Mouse (Mus musculus) cerebellum, adult 18-20 months (tissue): Measurements from ENCODE around the gene Aip.
A peak's percentile ranks its signal among the peaks of the same experiment; 100 is the strongest.

ENCODE experiments used
- DNase-seq, 2 experiments: peaks; one replicate each; pipeline ENCODE4 v3.0.0; 2021

The Aip gene

GRCm38 (mm10) chr19:4125741-4126696 lies at the start of gene Aip:
Gene Aip (minus strand): TSS chr19:4125858.
- DNase-seq, result peak; percentile 98 to 100

DNA sequence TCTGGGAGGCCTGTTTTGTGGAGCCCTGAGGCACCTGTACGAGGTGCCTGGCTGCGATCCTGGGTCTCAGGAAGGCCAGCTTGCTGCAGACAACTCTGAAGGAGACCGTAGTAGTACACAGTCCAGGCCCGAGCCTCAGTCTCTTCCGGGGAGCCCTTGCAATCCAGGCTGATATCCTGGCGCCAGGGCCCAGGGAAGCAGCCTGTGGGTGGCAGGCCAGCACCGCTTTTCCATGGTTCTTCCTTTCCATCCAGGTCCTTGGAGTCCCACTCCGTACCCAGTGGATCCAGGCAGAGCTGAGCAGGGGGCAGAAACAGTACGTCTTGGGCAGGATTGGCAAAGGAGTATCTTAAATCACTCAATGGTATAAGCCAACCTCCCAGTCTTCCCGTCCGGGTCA lies 47.3 kb upstream of the Aip start:
- DNase-seq, result no peak

- no peak for DNase-seq
Observed at GRCm38 (mm10) chr19:4171393-4172290, 46.0 kb upstream of the Aip start.

GRCm38 (mm10) chr19:4170723-4171392 lies 45.2 kb upstream of the Aip start:
- DNase-seq, result peak in 1 of 2 experiments; percentile 15

- DNase-seq, result peak; percentile 64 to 71
Observed at GRCm38 (mm10) chr19:4169810-4170209, 44.2 kb upstream of the Aip start.

GRCm38 (mm10) chr19:4169378-4169784 lies 43.7 kb upstream of the Aip start:
- peak; percentile 99 to 100 for DNase-seq

GRCm38 (mm10) chr19:4166678-4167476 lies 41.2 kb upstream of the Aip start:
- peak in 1 of 2 experiments; percentile 10 for DNase-seq

- DNase-seq, result no peak
Observed at GRCm38 (mm10) chr19:4164721-4165120, 39.1 kb upstream of the Aip start.

DNA sequence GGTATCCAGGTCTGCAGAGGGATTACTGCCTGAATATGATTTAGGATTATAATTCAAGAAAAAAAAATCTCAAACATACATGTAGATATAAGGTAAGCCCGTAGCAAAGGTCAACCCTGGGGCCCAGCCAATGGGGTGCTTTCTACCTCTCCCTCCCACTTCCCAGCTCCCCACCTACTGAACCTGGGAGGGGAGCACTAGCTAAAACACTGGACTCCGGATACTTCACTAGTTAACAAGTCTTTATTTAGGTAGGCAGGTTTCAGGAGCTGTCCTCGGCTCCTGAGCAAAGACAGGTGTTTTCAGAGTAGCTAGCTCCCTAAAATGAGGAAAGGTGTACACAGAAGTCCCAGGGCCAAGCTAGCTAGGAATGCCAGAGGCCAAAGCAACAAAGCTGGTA lies 38.4 kb upstream of the Aip start:
- DNase-seq, result no peak

DNA sequence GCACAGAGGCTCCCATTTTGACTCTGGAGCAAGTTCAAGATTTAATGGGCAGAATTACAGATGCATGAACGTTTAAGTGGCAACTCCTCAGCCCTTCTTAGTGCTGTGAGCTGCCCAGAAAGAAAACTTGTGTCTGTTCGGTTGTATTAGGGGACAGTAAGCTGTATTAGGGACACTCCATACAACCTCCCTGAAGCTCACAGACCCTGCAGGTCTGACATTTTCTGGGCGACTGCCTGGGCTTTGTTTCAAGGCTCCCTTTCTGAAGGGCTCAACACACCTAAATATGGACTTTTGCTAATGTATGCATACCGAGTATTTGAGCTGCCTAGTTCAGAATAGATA lies 37.9 kb upstream of the Aip start:
- DNase-seq, result no peak

- peak; percentile 97 to 98 for DNase-seq
Observed at GRCm38 (mm10) chr19:4162646-4163542, 37.2 kb upstream of the Aip start, which contains the start of gene Rps6kb2. Gene Rps6kb2 (minus strand): TSS chr19:4163354.

DNA sequence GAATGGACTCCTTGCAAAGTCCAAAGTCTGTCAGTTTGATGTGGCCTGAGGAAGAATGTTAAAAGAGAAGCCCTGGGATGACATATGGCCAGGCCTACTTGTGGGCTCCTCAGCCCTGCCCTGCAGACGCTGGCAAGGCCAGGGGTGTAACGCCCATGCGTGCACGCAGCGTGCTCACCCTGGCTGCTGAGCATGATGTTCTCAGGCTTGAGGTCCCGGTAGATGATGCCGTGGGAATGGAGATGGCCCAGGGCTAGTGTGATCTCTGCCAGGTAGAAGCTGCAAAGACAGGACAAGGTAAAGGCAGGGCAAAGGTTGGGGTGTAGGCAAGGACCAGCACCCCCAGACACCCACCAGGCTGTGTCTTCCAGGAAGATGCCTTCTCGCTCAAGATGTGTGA lies 33.4 kb upstream of the Aip start:
- no peak for DNase-seq

DNA sequence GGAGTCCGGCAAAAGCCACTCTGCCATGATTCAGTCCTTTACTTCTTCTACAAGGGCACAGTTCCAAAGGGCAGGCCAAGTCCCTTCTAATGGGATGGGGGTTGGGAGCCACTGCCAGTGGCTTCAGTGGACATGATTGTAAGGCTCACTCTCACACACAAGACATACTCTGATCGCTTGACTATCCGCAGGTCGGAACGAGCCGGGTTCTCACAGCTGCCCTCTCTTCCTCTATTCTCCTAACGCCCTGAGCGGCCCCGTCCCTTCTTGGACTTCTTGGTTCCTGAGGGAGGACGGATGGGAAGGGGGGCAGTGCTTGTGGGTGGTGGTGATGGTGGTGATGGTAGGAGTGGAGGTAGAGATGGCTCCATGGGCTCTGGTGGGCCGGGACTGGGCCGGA lies 31.1 kb upstream of the Aip start:
- peak in 1 of 2 experiments; percentile 6 for DNase-seq

DNA sequence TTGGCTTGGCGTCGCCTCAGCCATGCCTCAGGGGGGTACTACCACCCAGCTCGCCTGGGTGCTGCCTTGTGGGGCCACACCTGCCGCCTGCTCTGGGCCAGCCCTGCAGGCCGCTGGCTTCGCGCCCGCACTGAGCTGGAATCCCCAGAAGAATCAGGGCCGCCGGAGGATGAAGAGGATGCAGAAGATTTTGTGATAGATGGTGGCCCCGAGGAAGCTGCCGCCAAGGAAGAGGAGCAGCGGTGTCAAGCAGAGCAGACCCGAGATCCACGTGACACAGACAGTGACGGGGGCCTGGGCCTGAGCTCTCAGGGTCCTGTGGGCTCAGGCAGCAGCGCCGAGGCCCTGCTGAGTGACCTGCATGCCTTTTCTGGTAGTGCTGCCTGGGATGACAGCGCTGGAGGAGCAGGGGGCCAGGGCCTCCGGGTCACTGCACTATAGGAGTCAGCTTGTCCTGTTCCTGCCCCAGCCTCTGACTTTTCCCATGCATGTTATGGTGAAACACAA lies 30.5 kb upstream of the Aip start:
- peak in 1 of 2 experiments; percentile 35 for DNase-seq

GRCm38 (mm10) chr19:4155223-4156072 lies 29.8 kb upstream of the Aip start:
- DNase-seq, result peak in 1 of 2 experiments; percentile 8

- no peak for DNase-seq
Observed at GRCm38 (mm10) chr19:4154437-4155222, 29.0 kb upstream of the Aip start.

DNA sequence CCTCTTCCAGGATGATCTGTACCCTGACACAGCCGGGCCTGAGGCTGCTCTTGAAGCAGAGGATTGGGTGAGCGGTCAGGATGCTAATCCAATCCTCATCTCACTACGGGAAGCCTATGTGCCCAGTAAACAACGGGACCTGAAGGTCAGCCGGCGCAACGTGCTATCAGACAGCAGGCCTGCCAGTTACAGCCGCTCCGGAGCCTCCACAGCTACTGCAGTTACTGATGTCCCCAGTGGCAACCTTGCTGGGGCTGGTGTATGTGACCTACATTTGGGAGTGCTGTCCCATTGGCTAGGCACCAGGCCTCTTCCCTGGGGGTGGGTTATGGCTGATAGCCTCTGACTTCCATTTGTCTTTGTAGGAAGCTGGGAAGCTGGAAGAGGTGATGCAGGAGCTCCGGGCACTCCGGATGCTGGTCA lies 27.6 kb upstream of the Aip start, which contains the start of gene Ptprcap:
TSS of gene Ptprcap (plus strand) at position 373 of the 423 bp plus-strand sequence.
- DNase-seq, result peak; percentile 75 to 77

DNA sequence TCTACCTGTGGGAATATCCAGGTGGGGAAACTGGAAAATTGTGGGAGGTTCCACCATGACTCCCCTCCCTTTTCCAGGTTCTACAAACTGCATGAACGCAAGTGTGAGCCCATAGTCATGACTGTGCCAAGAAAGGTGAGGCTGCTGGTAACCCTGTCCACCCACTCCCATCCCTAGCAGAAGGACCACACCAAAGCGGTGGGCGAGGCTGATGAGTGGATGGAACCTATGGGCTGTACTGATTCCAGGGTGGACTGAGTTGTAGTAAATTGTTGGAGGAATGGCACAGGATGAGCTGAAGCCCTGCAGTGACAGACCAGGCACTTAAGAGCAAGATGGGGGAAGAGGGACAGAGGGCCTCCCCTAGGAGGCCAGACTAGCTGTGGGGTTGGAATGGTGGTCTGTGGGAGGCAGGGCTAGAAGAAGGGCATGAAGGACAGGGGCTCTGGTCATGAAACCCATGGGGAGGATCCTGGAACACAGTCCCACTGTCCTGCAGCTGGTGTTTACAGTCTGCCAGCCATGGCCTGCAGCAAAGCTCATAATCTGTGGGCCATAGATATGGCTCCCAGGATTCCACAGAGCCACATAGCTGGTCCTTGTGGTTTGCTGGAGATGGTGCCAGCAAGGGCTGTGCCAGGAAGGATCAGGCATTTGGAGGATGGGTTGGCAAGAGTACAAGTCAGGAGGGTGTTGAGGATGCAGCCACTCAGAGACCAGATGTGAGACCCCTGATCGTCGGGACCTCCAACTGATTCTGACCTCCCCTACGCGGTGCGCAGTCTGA lies 27.0 kb upstream of the Aip start:
- DNase-seq, result no peak
